Mouse (Mus musculus) gastrocnemius, postnatal 4 days (tissue): Measurements from ENCODE around the gene Tas2r135. TPM values are rescaled to one million over a fixed set of nuclear protein-coding genes. Genes with fewer than 3 reads are reported as not detected.

Source experiments
- DNase-seq, 2 experiments: peaks; one replicate each; pipeline ENCODE4 v3.0.0; 2021 to 2022; ENCODE audit warnings: low spot score in 2 of 2, mixed read lengths in 2 of 2
- total RNA-seq, 2 experiments: library from RNA; stranded (reverse); gene quantifications; 2 replicates each; pipeline ENCODE4 v1.2.3; 2021

The Tas2r135 gene
- total RNA-seq, 2 experiments from 2014 or later: not detected

GRCm38 (mm10) chr6:42373669-42374430 lies 31.4 kb upstream of the Tas2r135 start:
- no peak for DNase-seq

GRCm38 (mm10) chr6:42374701-42375100 lies 30.5 kb upstream of the Tas2r135 start:
- no peak for DNase-seq

GRCm38 (mm10) chr6:42375131-42375530 lies 30.1 kb upstream of the Tas2r135 start:
- no peak for DNase-seq

- no peak for DNase-seq
Measured at GRCm38 (mm10) chr6:42376016-42376415, 29.2 kb upstream of the Tas2r135 start.

- DNase-seq: no peak
Measured at GRCm38 (mm10) chr6:42376504-42377019, 28.7 kb upstream of the Tas2r135 start.

GRCm38 (mm10) chr6:42377280-42377679 lies 28.0 kb upstream of the Tas2r135 start:
- DNase-seq: no peak

GRCm38 (mm10) chr6:42379551-42379950 lies 25.7 kb upstream of the Tas2r135 start:
- DNase-seq: no peak

GRCm38 (mm10) chr6:42380416-42381144 lies 24.7 kb upstream of the Tas2r135 start:
- DNase-seq: no peak

GRCm38 (mm10) chr6:42381221-42381620 lies 24.0 kb upstream of the Tas2r135 start:
- DNase-seq: no peak

- DNase-seq: no peak
Measured at GRCm38 (mm10) chr6:42381916-42382381, 23.3 kb upstream of the Tas2r135 start.

- DNase-seq: no peak
Measured at GRCm38 (mm10) chr6:42383360-42383759, 21.9 kb upstream of the Tas2r135 start.

GRCm38 (mm10) chr6:42385635-42386034 lies 19.6 kb upstream of the Tas2r135 start:
- no peak for DNase-seq

GRCm38 (mm10) chr6:42391796-42392330 lies 13.4 kb upstream of the Tas2r135 start:
- DNase-seq: no peak

- peak; percentile 55 to 82 for DNase-seq
Measured at GRCm38 (mm10) chr6:42395960-42396809, 9.0 kb upstream of the Tas2r135 start.

- no peak for DNase-seq
Measured at GRCm38 (mm10) chr6:42397041-42397657, 8.1 kb upstream of the Tas2r135 start.

GRCm38 (mm10) chr6:42398285-42398684 lies 6.9 kb upstream of the Tas2r135 start:
- no peak for DNase-seq

- DNase-seq: no peak
Measured at GRCm38 (mm10) chr6:42398998-42399397, 6.2 kb upstream of the Tas2r135 start.

- no peak for DNase-seq
Measured at GRCm38 (mm10) chr6:42399938-42400337, 5.3 kb upstream of the Tas2r135 start, which contains the start of gene Tas2r143. TSS of gene Tas2r143 (plus strand) at chr6:42400238.

GRCm38 (mm10) chr6:42419443-42419842 lies 14.2 kb downstream of the Tas2r135 start:
- DNase-seq: no peak

GRCm38 (mm10) chr6:42421439-42421838 lies 16.2 kb downstream of the Tas2r135 start:
- no peak for DNase-seq
